Mouse (Mus musculus): ENCODE results near the gene Gch1. TPM values are rescaled to one million over a fixed set of nuclear protein-coding genes. Genes with fewer than 3 reads are reported as not detected.

Gene Gch1
- polyA plus RNA-seq, 1 experiment from 2014 or later, result 1.4 TPM

DNA sequence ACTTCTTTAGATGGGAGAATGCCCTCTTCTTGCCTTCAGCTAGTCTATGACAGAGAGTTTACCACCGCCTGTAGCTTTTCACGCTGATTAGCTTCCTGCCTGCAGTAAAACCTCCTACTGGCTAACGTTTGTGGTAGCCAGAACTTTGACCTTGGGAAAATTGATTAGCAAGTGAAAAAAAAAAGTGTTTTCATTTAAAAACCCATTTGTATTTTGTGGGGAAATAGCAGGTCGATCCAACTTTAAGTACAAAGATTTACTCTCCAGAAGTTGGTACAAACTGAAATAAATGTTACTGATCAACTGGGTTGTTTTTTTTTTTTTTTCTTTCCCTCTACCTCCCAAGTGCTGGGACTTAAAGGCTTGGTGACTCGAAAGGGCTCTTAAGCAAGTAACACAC is 2.6 kb upstream of the Gch1 start:
- H3K4me2 ChIP-seq (ENCODE audit: low read depth, low read length, severe bottlenecking), result no peak overlapping the region
- H3K9me3 ChIP-seq (ENCODE audit: control insufficient read depth, low read length), result no peaks in the 10 kb centered on the region
- no peak for DNase-seq (ENCODE audit: low spot score)
- H3K36me3 ChIP-seq (ENCODE audit: control insufficient read depth, insufficient read depth, low read length), result no peaks in the 10 kb centered on the region
- H3K4me1 ChIP-seq (replicated peaks; ENCODE audit: control insufficient read depth, insufficient read depth, low read length), result peaks cover 3% of the 10 kb centered on the region; the same call in 1 of the 2 replicates
- ATAC-seq (replicated peaks; ENCODE audit: low FRiP score), result no peak
- no peak overlapping the region for H3K4me3 ChIP-seq (ENCODE audit: low read depth, low read length)
- WGBS, result 68% methylated on average over 5 of the region's 5 CpGs
- H3K9ac ChIP-seq (ENCODE audit: low read length), result no peak overlapping the region
- peaks cover 11% of the 10 kb centered on the region; the same call in 1 of the 2 replicates for H3K27me3 ChIP-seq (ENCODE audit: control insufficient read depth, insufficient read depth, low read length)
- no peak overlapping the region for H3K27ac ChIP-seq (ENCODE audit: low read depth, low read length)

DNA sequence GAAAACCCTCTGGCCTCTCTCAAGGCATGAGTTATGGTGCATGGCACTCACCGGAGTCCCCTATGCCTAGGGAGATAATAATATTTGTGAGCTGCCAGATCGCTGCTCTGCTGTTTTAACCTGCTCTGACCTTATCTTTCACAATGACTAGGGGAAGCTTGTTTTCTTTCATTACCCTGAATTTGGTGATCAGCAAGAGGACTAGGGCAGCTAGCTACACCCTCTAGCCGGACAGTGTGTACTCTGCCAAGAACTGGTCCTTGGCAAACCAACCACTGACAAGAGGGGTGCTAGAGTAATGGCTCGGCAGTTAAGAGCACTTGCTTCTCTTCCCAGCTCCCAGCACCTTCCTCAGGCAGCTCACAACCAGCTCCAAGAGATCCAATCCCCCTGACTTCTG is 1.4 kb upstream of the Gch1 start:
- Histone ChIP-seq H3K9me3 (ENCODE audit: control insufficient read depth, low read length) (no peaks in the 10 kb centered on the region), H3K27me3 (ENCODE audit: control insufficient read depth, insufficient read depth, low read length) (peaks cover 11% of the 10 kb centered on the region; the same call in 1 of the 2 replicates), H3K4me2 (ENCODE audit: low read depth, low read length, severe bottlenecking) (no peak overlapping the region), H3K36me3 (ENCODE audit: control insufficient read depth, insufficient read depth, low read length) (no peaks in the 10 kb centered on the region), H3K4me3 (ENCODE audit: low read depth, low read length) (no peak overlapping the region), H3K9ac (ENCODE audit: low read length) (no peak overlapping the region), H3K27ac (ENCODE audit: low read depth, low read length) (no peak overlapping the region), H3K4me1 (replicated peaks; ENCODE audit: control insufficient read depth, insufficient read depth, low read length) (peaks cover 3% of the 10 kb centered on the region; the same call in 1 of the 2 replicates)
- no peak for DNase-seq (ENCODE audit: low spot score)
- WGBS, result 86% methylated on average over 4 of the region's 4 CpGs
- ATAC-seq (replicated peaks; ENCODE audit: low FRiP score), result no peak

DNA sequence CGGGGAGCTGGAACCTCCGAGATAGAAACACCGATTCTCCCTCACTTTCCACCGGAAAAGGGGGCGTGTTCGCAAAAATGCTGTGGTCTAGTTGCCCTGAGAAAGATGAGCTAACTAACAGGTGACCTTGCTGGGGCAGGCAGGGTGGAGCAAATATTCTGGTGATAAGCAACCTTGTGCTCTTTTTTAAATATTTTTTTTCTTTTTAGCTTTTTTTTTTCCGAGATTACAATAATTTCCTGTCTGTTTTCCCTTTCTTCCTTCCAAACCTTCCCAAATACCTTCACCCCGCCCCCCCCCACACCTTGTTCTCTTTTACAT is 382 bp upstream of the Gch1 start:
- no peak; the same call in 1 of the 2 replicates for ATAC-seq (replicated peaks; ENCODE audit: low FRiP score)

DNA sequence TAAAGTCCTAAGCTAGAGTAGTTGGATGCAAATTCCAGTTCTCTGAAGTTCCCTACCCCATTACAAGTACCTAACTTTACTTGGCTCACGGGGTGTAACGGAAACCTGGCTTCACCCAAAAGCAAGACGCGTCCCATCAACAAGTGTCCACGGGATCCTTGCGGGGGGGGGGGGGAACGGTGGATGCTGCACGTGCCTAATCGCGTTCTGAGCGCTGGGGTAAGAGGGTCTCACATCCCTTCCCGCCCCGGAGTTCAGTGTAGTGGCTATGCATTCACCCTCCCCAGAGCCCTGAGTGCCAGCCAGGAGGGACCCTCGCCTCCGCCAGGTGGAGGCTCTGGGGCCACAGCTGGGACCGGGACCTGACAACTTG is 752 bp downstream of the Gch1 start:
- H3K4me2 ChIP-seq (ENCODE audit: low read depth, low read length, severe bottlenecking), result peak overlapping the region; percentile 100
- H3K4me3 ChIP-seq (ENCODE audit: low read depth, low read length), result peak overlapping the region; percentile 60
- H3K27ac ChIP-seq (ENCODE audit: low read depth, low read length), result no peak overlapping the region
- H3K36me3 ChIP-seq (ENCODE audit: control insufficient read depth, insufficient read depth, low read length), result no peaks in the 10 kb centered on the region
- peaks cover 3% of the 10 kb centered on the region; the same call in 1 of the 2 replicates for H3K4me1 ChIP-seq (replicated peaks; ENCODE audit: control insufficient read depth, insufficient read depth, low read length)
- ATAC-seq (replicated peaks; ENCODE audit: low FRiP score), result no peak; the same call in 1 of the 2 replicates
- WGBS, result under 1% methylated on average over 16 of the region's 16 CpGs
- DNase-seq (ENCODE audit: low spot score), result no peak
- H3K27me3 ChIP-seq (ENCODE audit: control insufficient read depth, insufficient read depth, low read length), result peaks cover 11% of the 10 kb centered on the region; the same call in 1 of the 2 replicates
- no peaks in the 10 kb centered on the region for H3K9me3 ChIP-seq (ENCODE audit: control insufficient read depth, low read length)
- H3K9ac ChIP-seq (ENCODE audit: low read length), result peak overlapping the region; percentile 51

More for the DNA sequence above, 382 bp upstream of the Gch1 start:
- no peak overlapping the region for H3K27ac ChIP-seq (ENCODE audit: low read depth, low read length)
- no peaks in the 10 kb centered on the region for H3K9me3 ChIP-seq (ENCODE audit: control insufficient read depth, low read length)
- H3K4me1 ChIP-seq (replicated peaks; ENCODE audit: control insufficient read depth, insufficient read depth, low read length), result peaks cover 3% of the 10 kb centered on the region; the same call in 1 of the 2 replicates
- H3K36me3 ChIP-seq (ENCODE audit: control insufficient read depth, insufficient read depth, low read length), result no peaks in the 10 kb centered on the region
- peaks cover 11% of the 10 kb centered on the region; the same call in 1 of the 2 replicates for H3K27me3 ChIP-seq (ENCODE audit: control insufficient read depth, insufficient read depth, low read length)
- 15% methylated on average over 8 of the region's 8 CpGs for WGBS
- H3K9ac ChIP-seq (ENCODE audit: low read length), result peak overlapping the region; percentile 30; the same call in 1 of the 2 replicates
- no peak for DNase-seq (ENCODE audit: low spot score)
- peak overlapping the region; percentile 100 for H3K4me2 ChIP-seq (ENCODE audit: low read depth, low read length, severe bottlenecking)
- peak overlapping the region; percentile 60 for H3K4me3 ChIP-seq (ENCODE audit: low read depth, low read length)

DNA sequence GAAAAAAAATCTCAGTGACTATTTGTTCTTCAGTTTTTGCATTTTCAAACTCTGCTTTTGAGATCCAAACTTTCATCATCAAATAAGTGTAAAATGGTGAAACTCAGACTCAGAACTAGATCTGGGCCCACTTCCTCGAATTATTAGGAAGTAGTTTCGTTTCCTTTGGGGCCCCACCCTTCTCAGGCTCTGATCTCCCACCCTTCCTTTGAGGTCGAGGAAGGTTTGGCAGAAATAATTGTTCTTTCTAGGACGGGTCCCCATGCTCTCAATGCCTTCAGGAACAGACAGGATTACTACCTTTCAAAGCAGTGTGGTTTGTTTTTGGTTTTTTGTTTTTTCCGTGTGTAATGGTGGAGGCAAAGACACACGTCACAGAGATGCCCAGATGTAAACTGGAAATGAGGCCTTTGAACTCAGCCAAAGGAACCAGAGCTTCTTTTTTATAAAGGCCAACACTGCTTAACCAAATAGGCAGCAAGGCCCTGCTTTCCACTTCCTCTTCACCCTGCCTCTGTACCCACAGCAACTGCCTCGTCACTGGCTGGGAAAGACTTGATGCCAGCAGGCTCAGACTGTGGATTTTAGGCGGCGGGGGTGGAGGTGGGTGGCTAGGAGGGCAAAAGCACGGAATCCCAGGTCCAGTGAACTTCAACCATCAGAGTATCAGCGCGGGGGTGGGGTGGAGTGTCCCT is 1.4 kb downstream of the Gch1 start:
- Histone ChIP-seq H3K4me3 (ENCODE audit: low read depth, low read length) (no peak overlapping the region), H3K4me1 (replicated peaks; ENCODE audit: control insufficient read depth, insufficient read depth, low read length) (peaks cover 3% of the 10 kb centered on the region; the same call in 1 of the 2 replicates), H3K4me2 (ENCODE audit: low read depth, low read length, severe bottlenecking) (no peak overlapping the region), H3K9ac (ENCODE audit: low read length) (no peak overlapping the region), H3K27ac (ENCODE audit: low read depth, low read length) (no peak overlapping the region), H3K27me3 (ENCODE audit: control insufficient read depth, insufficient read depth, low read length) (peaks cover 11% of the 10 kb centered on the region; the same call in 1 of the 2 replicates), H3K36me3 (ENCODE audit: control insufficient read depth, insufficient read depth, low read length) (no peaks in the 10 kb centered on the region), H3K9me3 (ENCODE audit: control insufficient read depth, low read length) (no peaks in the 10 kb centered on the region)
- ATAC-seq (replicated peaks; ENCODE audit: low FRiP score), result no peak
- 38% methylated on average over 12 of the region's 12 CpGs for WGBS
- DNase-seq (ENCODE audit: low spot score), result no peak

DNA sequence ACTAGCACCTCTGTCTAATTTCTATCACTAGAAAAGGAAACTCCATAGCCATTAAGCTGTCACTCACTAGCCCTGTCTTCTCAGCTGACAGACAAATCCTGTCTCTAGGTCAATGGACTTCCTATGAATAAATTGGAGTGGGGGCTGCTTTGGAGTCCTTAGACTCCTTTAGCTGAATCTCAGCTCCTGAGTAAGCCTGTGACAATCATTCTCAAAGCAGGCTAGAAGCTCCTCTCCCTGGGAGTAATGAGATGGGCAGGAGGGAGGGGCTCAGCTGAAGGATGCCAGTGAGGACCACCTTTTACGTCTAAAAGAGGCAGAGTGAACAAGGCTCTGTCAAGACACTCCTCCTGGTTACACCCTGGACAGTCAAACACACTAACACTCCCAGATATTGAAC is 2.0 kb downstream of the Gch1 start:
- Histone ChIP-seq H3K4me3 (ENCODE audit: low read depth, low read length) (no peak overlapping the region), H3K4me1 (replicated peaks; ENCODE audit: control insufficient read depth, insufficient read depth, low read length) (peaks cover 3% of the 10 kb centered on the region; the same call in 1 of the 2 replicates), H3K4me2 (ENCODE audit: low read depth, low read length, severe bottlenecking) (no peak overlapping the region), H3K9me3 (ENCODE audit: control insufficient read depth, low read length) (no peaks in the 10 kb centered on the region), H3K27ac (ENCODE audit: low read depth, low read length) (no peak overlapping the region), H3K9ac (ENCODE audit: low read length) (no peak overlapping the region), H3K36me3 (ENCODE audit: control insufficient read depth, insufficient read depth, low read length) (no peaks in the 10 kb centered on the region), H3K27me3 (ENCODE audit: control insufficient read depth, insufficient read depth, low read length) (peaks cover 11% of the 10 kb centered on the region; the same call in 1 of the 2 replicates)
- DNase-seq (ENCODE audit: low spot score) (no peak), ATAC-seq (replicated peaks; ENCODE audit: low FRiP score) (no peak)
- WGBS, result 12% methylated on average over 1 of the region's 1 CpGs

DNA sequence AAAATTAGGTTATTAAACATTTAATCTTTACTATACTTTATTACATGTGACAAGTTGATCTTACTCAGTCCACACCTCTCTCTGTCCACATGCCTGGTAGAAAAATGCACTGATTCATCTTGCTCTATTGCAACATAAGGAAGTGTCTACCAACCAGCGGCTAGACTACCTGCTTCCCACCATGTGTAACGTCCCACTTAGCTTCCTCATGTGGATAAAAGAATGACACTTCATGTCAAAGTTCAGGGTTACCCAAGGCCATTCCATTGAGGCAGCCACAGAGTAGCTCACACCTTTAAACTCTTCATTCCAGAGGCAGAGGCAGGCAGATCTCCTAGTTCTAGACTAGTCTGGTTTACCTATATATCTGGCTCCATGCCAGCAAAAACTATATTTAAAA is 2.7 kb downstream of the Gch1 start:
- H3K4me1 ChIP-seq (replicated peaks; ENCODE audit: control insufficient read depth, insufficient read depth, low read length), result peaks cover 3% of the 10 kb centered on the region; the same call in 1 of the 2 replicates
- H3K27ac ChIP-seq (ENCODE audit: low read depth, low read length), result no peak overlapping the region
- H3K9ac ChIP-seq (ENCODE audit: low read length), result no peak overlapping the region
- H3K9me3 ChIP-seq (ENCODE audit: control insufficient read depth, low read length), result no peaks in the 10 kb centered on the region
- no peak overlapping the region for H3K4me2 ChIP-seq (ENCODE audit: low read depth, low read length, severe bottlenecking)
- H3K36me3 ChIP-seq (ENCODE audit: control insufficient read depth, insufficient read depth, low read length), result no peaks in the 10 kb centered on the region
- 87% methylated on average over 2 of the region's 2 CpGs for WGBS
- no peak for ATAC-seq (replicated peaks; ENCODE audit: low FRiP score)
- no peak overlapping the region for H3K4me3 ChIP-seq (ENCODE audit: low read depth, low read length)
- peaks cover 11% of the 10 kb centered on the region; the same call in 1 of the 2 replicates for H3K27me3 ChIP-seq (ENCODE audit: control insufficient read depth, insufficient read depth, low read length)
- DNase-seq (ENCODE audit: low spot score), result no peak

DNA sequence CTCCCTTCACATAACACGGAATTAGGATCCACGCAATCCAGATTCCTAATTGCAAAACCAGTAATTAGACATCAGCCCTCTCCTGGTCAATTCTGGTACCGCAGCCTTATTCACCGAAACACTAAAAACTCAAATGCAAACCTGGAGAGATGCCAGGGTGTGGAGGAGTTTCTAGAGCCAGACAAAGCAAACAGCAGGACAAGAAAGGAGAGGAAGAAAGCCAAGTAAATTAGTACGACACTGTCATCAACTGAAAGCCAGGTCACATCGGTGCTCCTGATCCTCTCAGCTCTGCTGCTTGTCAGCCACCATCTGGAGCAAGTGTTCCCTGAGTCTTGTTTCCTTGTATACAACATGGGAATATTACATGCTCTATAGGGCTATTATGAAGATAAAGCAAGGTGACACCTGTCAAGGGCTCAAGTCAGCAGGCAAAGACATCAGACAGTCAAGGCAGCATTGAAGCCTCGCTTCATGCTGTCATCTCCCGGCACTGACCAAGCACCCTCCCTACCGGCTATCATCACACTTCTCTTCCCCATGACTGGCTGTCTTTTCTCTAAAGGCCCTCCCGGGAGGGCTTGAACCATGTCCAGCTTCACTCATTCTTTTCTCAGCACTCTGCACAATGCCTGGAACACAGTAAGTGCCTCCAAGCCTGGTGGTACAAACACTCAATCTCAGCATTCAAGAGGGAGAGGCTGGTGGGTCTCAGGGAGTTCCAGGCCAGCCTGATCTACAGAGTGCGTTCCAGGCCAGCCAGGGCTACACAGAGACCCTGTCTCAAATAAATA is 7.5 kb downstream of the Gch1 start:
- 68% methylated on average over 11 of the region's 11 CpGs for WGBS
- DNase-seq (ENCODE audit: low spot score), result peak; percentile 54

More for the DNA sequence above, 7.5 kb downstream of the Gch1 start:
- Histone ChIP-seq H3K9me3 (ENCODE audit: control insufficient read depth, low read length) (no peaks in the 10 kb centered on the region), H3K36me3 (ENCODE audit: control insufficient read depth, insufficient read depth, low read length) (no peaks in the 10 kb centered on the region), H3K27ac (ENCODE audit: low read depth, low read length) (no peak overlapping the region), H3K27me3 (ENCODE audit: control insufficient read depth, insufficient read depth, low read length) (no peaks in the 10 kb centered on the region), H3K9ac (ENCODE audit: low read length) (no peak overlapping the region), H3K4me3 (ENCODE audit: low read depth, low read length) (no peak overlapping the region), H3K4me1 (replicated peaks; ENCODE audit: control insufficient read depth, insufficient read depth, low read length) (no peaks in the 10 kb centered on the region), H3K4me2 (ENCODE audit: low read depth, low read length, severe bottlenecking) (no peak overlapping the region)
- ATAC-seq (replicated peaks; ENCODE audit: low FRiP score), result no peak
